Mouse (Mus musculus) kidney, postnatal 14 days (tissue): ENCODE measurements at regions not wholly inside any gene's neighbourhood (a gene's known extent, or its start where the extent isn't known, plus 50 kb on each side); places are given as distances from the start of the nearest gene placed in this dataset.
A peak's percentile ranks its signal among the peaks of the same experiment; 100 is the strongest.

Experiments used
- DNase-seq: peaks from one replicate; pipeline ENCODE4 v3.0.0; 2022; ENCODE audit warnings: mixed read lengths

- DNase-seq, result no peak
Observed at GRCm38 (mm10) chr3:60320213-60320936, 152.3 kb upstream of the Mbnl1 start.

- DNase-seq, result no peak
Observed at GRCm38 (mm10) chr3:60323514-60323913, 149.1 kb upstream of the Mbnl1 start.

- DNase-seq, result no peak
Observed at GRCm38 (mm10) chr3:60324416-60324815, 148.2 kb upstream of the Mbnl1 start.

- no peak for DNase-seq
Observed at GRCm38 (mm10) chr3:60324969-60325368, 147.7 kb upstream of the Mbnl1 start.

- DNase-seq, result no peak
Observed at GRCm38 (mm10) chr3:60332460-60332859, 140.2 kb upstream of the Mbnl1 start.

- DNase-seq, result no peak
Observed at GRCm38 (mm10) chr3:60333669-60334068, 139.0 kb upstream of the Mbnl1 start.

- no peak for DNase-seq
Observed at GRCm38 (mm10) chr3:60334133-60334532, 138.5 kb upstream of the Mbnl1 start.

GRCm38 (mm10) chr3:60346390-60346789, 126.2 kb upstream of the Mbnl1 start:
- peak; percentile 18 for DNase-seq

- no peak for DNase-seq
Observed at GRCm38 (mm10) chr3:60347049-60347448, 125.6 kb upstream of the Mbnl1 start.

- no peak for DNase-seq
Observed at GRCm38 (mm10) chr3:60371176-60371965, 101.3 kb upstream of the Mbnl1 start.

GRCm38 (mm10) chr3:60373662-60374061, 99.0 kb upstream of the Mbnl1 start:
- no peak for DNase-seq

- no peak for DNase-seq
Observed at GRCm38 (mm10) chr3:60388593-60388992, 84.0 kb upstream of the Mbnl1 start.

GRCm38 (mm10) chr3:60389032-60389431, 83.6 kb upstream of the Mbnl1 start:
- no peak for DNase-seq

- no peak for DNase-seq
Observed at GRCm38 (mm10) chr3:60395299-60395698, 77.3 kb upstream of the Mbnl1 start.

GRCm38 (mm10) chr3:60396971-60397370, 75.7 kb upstream of the Mbnl1 start:
- no peak for DNase-seq

- peak; percentile 2 for DNase-seq
Observed at GRCm38 (mm10) chr3:60398796-60399195, 73.8 kb upstream of the Mbnl1 start.

GRCm38 (mm10) chr3:60402251-60402830, 70.3 kb upstream of the Mbnl1 start:
- no peak for DNase-seq

- no peak for DNase-seq
Observed at GRCm38 (mm10) chr3:60407426-60407825, 65.2 kb upstream of the Mbnl1 start.

GRCm38 (mm10) chr3:60407906-60408305, 64.7 kb upstream of the Mbnl1 start:
- DNase-seq, result no peak

- peak; percentile 51 for DNase-seq
Observed at GRCm38 (mm10) chr3:60408553-60409282, 63.9 kb upstream of the Mbnl1 start.

- DNase-seq, result no peak
Observed at GRCm38 (mm10) chr3:60409283-60409633, 63.4 kb upstream of the Mbnl1 start.

- DNase-seq, result no peak
Observed at GRCm38 (mm10) chr3:60411746-60412145, 60.9 kb upstream of the Mbnl1 start.

GRCm38 (mm10) chr3:60412206-60412605, 60.4 kb upstream of the Mbnl1 start:
- DNase-seq, result no peak
